Mouse (Mus musculus) testis, postnatal 14 days (tissue): ENCODE data around the gene Prss2.
"Not testable (repeated sequence)": the region's sequence is repeated elsewhere in the genome, so short reads cannot be mapped to it uniquely, and the experiment has no call there.

Experiments used
- DNase-seq: peaks from one replicate; pipeline ENCODE4 v3.0.0; 2021; ENCODE audit warnings: low spot score

The Prss2 gene

DNA sequence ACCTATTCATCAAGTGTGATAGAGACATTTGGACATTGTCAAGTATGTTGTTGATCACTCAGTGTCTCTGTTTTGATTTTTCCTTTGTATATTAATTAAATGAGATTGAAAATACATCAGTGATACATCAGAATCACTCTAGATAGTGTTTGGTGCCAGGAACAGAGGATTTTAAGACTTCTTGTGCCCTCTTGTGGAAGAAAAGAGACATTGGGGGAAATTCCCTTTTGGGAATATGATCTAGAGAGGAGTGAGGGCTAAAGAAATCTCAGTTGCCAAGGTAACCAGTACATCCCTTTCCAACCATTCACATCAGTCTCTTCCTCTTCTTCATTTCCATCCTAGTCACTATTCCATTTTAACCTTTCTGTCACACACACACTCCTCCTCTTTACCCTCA, 34.8 kb downstream of the Prss2 start:
- no peak for DNase-seq

DNA sequence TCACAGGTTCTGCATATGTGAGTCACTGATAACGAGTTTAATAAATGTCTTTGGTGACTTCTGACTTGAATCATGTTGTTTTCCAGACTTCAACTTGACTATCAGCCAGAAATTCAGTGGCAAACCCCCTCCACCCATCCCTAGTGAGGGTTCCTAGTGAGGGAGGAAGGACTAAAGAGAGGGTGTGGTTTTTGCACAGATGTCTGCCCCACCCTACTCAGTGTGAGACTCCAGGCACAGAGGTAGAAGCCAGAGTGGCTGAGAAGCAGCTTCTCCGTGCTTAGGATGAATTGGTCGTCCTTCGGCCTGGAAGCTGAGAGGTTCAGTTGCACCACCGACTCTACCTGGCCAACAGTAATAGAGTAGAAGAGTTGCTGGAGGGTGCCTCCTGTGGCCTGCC, 35.9 kb downstream of the Prss2 start:
- DNase-seq, result no peak

DNA sequence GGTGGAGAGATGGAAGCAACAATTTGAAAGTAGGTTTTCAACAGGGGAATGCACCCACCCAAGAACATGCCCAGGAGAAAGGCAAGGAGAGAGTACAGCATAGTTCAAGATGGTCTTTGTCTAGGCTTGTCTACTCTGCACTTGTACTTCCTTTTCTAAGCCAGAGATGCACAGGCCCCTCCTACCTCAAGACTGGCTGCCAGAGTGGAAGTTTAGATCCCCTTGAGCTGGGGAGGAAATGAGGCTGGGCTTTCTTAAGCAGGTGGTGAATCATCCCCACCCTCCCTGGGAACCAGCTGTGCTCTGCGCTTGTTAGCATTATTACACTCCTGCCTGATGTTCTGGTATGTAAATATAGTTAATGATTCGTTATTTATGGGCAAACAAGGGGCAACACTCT, 36.7 kb downstream of the Prss2 start:
- DNase-seq, result no peak

DNA sequence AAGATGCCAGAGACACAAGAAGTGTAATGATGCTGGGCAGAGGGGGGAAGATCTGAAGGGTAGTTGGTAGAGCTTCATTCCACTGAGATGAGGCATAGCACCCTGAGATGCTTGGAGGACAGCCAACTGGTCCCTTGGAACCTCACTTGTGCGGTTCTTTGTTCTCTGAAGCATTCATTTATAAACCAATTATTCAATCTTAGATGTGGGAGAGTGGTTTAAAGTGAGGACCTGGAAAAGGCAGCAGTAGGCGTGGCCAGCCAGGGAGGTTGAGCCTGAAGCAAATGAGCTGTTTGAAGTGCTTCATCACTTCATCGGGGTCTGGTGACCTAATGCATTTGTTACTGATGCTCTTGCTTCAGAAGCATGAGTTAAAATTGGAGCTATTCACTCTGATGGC, 37.7 kb downstream of the Prss2 start:
- no peak for DNase-seq

DNA sequence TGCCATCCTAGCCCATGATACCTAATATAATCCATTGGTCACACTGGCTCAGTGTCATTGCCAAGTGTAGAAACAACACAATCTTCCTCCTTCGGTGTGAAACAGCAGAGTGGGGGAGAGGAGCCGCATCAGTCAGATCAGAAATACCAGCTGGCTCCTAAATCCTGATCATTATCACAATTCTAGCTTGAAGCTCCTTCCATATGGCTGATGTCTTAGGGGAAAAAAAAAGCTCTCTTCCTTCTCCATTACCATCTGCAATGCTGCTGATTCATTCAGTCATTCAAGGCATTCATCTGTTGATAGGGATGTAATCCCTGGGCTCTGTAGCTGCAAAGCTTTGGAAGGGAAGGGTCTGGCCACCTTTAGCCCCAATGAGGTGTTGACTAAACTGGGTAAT, 38.7 kb downstream of the Prss2 start:
- DNase-seq, result no peak

DNA sequence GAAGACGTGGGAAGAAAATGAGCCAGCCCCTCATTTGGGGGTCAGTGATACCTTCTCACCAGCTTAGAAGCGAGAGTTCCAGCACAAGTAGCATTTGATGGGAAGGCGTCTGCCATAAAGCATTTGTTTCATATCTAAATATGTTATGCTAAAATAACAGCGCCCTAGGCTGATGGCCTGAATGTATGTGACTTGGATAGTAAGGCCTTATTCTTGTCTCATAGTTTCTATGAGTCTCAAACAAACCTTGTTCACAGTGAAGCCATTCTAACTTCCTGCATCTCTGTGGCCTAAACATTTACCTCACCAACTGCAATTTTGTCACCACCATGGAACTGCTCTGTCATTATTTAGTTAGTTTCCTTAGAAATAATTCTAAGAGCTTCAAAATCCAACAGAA, 41.0 kb downstream of the Prss2 start:
- no peak for DNase-seq

DNA sequence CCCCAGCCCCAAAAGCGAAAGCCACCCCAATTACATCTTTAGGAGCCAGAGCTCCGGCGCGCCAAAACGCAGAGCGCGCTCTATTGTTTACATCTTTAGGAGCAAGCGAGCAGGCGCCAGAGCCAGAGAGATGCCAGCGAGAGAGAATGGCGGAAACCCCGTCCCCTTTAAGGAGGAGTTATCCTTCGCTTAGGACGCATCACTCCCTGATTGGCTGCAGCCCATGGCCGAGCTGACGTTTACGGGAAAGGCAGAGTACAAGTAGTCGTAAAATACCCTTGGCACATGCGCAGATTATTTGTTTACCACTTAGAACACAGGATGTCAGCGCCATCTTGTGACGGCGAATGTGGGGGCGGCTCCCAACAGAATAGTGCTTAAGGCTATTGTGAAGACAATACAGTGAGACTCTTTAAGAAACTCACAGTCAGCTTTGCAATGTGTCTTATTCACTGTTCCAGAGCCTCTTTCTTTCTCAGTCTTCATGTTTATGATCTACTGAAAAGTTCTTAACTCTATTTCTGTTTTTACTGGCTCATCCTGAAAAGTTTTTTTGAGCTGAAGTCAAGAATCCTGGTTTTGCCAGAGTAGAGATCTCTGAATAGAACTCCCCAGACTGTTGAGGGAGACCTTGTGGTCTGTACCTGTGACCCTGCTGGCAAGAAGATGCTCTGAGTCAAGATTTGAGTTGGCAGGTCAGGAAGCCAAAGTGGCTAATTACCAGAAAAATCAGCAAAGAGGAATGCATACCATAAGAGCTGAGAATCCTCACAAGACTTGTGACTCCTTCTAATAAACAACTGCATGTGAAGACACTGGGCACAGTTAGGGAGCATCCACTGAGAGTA, 41.7 kb downstream of the Prss2 start:
- not testable (repeated sequence) for DNase-seq

DNA sequence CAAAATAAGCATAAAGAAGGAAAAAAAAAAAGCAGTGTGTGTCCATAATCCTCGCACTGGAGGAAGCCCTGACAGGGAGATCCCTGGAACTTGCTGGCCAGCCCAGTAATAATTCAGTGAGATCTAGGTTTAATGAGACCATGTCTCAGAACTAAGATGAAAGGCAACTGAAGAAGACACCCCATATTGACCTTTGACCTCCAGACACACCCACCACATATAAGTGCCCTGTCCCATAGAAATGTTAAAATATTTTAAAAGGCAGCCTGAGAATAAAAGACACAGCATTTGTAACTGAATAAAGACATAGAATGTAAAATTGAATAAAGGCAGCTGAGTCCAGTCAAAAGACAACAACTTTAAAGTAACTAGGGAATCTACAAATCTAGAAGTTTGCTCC, 43.7 kb downstream of the Prss2 start:
- no peak for DNase-seq

DNA sequence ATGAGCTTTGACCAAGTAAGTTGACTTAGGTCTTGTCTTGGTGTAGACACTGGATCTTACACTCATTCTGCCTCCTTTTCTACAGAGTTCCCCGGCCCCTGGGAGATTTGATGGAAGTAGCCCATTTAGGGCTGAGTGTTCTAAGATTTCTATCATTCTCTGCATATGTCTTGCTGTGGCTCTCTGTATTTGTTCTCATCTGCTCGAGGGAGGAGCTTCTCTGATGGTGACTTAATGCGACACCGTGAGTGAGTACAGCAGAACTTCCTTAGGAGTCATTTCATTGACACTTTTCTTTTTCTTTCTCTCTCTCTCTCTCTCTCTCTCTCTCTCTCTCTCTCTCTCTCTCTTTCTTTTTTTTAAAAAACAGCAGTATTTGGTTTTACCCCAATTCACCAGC, 45.4 kb downstream of the Prss2 start:
- DNase-seq, result no peak

DNA sequence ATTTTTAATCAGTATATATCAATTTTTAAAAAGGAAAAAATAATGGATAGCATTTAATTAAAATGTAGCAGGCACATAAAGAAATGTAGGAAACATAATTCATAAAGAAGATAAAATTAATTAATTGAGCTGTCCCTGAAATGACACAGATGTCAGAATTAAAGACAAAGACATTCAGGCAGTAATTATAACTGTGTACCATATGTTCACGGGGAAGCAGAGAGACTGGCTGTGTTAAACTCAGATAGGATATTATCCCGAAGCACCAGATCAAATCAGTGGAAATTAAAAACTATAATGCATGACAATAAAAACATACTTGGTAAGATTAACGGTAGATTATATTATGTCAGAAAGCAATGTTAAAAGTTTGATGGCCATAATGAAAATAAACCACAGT, 47.5 kb downstream of the Prss2 start:
- no peak for DNase-seq
